Mouse (Mus musculus) myocyte (in vitro differentiated cells): ENCODE data around the gene Chst5.

Source experiments
- MYOD1 ChIP-seq, 3 experiments: IDR thresholded peaks; one replicate each; pipeline ENCODE4 v1.6.1; 2011; ENCODE audit warnings: control low read depth in 2 of 3, low read depth in 2 of 3, mild to moderate bottlenecking in 2 of 3, moderate library complexity in 1 of 3; ENCODE audit not compliant: insufficient read length in 2 of 3, control insufficient read depth in 1 of 3
- MYOG ChIP-seq, 3 experiments: IDR thresholded peaks; one replicate each; pipeline ENCODE4 v1.6.1; 2011; ENCODE audit warnings: control low read depth in 2 of 3, low read depth in 2 of 3, mild to moderate bottlenecking in 2 of 3; ENCODE audit not compliant: insufficient read length in 2 of 3, control insufficient read depth in 1 of 3, insufficient read depth in 1 of 3
- POLR2A ChIP-seq: IDR thresholded peaks from one replicate; pipeline ENCODE4 v1.6.1; 2011; ENCODE audit warnings: low read depth, mild to moderate bottlenecking, control low read depth, moderate library complexity; ENCODE audit not compliant: insufficient read length

DNA sequence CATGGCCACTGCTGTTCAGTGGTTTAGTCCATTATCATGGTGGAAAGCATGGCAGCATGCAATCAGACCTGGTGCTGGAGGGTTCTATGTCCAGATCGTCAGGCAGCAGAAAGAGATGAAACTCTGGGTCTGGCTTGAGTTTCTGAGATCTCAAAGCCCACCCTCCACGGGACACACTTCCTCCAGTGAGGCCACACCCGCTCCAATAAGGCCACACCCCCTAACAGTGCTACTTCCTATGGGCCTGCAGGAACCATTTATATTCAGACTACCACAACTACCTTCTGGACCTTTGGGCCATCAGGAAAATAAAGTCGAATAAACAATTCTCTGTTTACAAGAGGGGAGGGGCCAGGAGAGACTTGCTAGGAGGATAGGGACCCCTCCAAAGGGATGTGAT lies 10.7 kb upstream of the Chst5 start:
- TF ChIP-seq MYOD1 (IDR thresholded peaks at IDR 0.05; ENCODE audit: control insufficient read depth in 1 of 3, insufficient read length in 2 of 3, low read depth in 2 of 3) (no peak), POLR2A (no peak), MYOG (IDR thresholded peaks at IDR 0.05; ENCODE audit: control insufficient read depth in 1 of 3, insufficient read depth in 1 of 3, insufficient read length in 2 of 3, low read depth in 2 of 3) (no peak)
